Mouse (Mus musculus): ENCODE measurements around the gene F10.

DNA sequence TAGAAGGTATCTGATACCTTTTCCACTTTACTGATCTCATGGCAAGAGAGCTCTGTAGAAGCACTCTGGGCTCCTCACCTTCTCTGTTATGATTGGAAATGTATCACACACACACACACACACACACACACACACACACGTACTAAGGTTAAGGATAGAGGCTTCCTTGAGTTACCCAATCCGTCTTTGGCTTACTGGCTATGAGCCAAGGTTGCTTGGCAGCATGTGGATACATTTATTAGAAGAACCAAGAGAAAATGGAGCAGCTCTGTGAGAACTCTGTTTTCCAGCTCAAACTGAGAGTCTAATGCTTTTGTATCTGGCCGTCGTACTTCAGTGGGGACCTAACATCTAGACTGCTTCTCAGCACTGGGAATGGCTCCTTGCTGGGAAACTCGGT lies 41.6 kb upstream of the F10 start:
- TF ChIP-seq CTCF (conservative IDR thresholded peaks at IDR 0.05; ENCODE audit: insufficient read depth, insufficient read length, low read depth, low read length) (no peak), POLR2A (IDR thresholded peaks at IDR 0.05; ENCODE audit: low read depth, low read length) (no peak)
